Mouse (Mus musculus) liver, postnatal 0 days (tissue): ENCODE data around the gene Tmem54.

Experiments
- CTCF ChIP-seq: sonication (generic); IDR thresholded peaks from 2 replicates; pipeline ENCODE4 v1.5.1; 2016; ENCODE audit warnings: antibody characterized with exemption, low read depth
- EP300 ChIP-seq: IDR thresholded peaks from 2 replicates; pipeline ENCODE4 v1.6.1; 2016; ENCODE audit warnings: antibody characterized with exemption, low read depth, mild to moderate bottlenecking

- no peak for TF ChIP-seq CTCF
- no peak for TF ChIP-seq EP300
These were observed 2.1 kb downstream of the Tmem54 start for GRCm38 (mm10) chr4:129107348-129107899.
